Mouse (Mus musculus) c-Kit-positive CD71-negative TER-119-negative erythroid progenitor cells, embryonic 14.5 days (primary cell): ENCODE measurements around the gene Pfn4.
"Not testable (repeated sequence)": the region's sequence is repeated elsewhere in the genome, so short reads cannot be mapped to it uniquely, and the experiment has no call there.

ENCODE experiments used
- DNase-seq: peaks from one replicate; pipeline ENCODE4 v3.0.0-alpha.2; 2013; ENCODE audit warnings: low read depth

Pfn4 gene

DNA sequence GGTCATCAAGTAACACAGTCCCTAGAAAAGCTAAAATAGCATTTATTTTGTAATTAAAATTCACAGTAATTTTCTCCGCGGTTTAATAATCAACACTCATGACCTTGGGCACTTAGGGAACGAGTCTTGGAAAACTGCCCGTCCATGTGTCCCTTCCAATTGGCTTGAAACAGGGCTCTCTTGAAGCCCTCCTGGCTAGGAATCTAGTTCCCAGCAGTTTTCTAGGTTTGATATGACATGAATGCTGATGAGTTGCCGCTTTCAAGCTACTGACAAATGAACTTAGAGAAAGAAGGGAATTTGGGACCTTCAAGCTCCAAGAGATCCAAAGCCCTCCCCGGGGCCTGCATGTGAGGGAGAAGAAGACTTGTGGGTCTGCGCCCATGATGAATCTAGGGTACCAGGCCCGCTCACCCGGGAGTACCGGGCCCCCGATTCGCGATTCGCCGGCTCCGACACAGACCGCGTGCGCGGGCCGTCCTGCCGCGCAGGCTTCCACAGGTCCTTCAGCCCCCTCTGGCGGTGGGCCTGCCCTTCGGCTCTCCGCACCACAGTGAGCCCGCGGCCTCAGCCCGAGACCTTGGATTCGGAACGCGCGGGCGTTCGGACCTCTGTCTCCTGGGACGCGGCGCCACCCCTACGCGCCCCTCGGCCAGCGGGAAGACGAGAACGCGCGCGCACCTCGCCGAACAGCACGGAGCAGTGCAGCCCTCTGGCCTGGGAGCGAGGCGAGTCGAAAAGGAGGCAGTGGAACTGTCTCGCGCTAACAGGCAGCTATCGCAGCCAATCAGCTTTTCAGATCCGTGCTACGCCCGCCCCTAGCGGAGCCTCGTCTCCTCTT is at the start of gene Pfn4, which contains the start of gene Fam228b:
Gene Pfn4, plus strand, starts transcription at position 531 of the 841 bp plus-strand sequence.
Gene Fam228b, minus strand, starts transcription at position 776 of the 841 bp plus-strand sequence.
- DNase-seq = peak; percentile 82

DNA sequence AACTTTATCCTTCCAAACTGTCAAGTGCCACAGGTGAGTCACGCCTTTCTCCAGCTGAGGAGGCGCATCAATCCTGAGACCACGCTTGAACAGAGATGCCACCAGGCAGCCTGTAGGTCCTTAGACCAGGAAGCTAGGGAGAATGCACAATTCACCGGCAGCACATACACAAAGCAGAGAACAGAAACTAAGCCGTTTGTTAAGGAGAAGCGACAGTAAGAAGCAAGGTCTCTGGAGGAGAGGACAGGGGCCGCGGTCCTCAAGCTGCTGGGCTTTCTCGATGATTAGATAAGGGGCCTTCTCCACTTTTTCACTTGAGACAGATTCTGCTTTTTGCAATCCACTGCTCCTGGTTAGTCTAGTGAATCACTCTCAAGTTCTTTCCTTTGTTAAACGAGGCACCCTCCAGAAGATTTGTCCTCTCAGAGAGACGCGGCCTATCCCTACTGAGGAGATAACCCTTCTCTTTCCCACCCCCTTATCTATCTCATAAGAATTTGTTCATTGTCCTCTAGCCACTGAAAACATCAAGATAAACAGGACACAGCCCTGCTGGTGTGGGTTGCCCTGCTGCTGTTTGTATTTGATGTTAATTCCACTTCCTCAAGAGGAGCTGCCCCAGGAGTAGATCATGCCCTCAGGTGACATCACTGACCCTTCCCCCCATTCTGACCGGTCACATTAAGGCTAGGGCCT is 49.6 kb upstream of the Pfn4 start:
- DNase-seq = no peak

DNA sequence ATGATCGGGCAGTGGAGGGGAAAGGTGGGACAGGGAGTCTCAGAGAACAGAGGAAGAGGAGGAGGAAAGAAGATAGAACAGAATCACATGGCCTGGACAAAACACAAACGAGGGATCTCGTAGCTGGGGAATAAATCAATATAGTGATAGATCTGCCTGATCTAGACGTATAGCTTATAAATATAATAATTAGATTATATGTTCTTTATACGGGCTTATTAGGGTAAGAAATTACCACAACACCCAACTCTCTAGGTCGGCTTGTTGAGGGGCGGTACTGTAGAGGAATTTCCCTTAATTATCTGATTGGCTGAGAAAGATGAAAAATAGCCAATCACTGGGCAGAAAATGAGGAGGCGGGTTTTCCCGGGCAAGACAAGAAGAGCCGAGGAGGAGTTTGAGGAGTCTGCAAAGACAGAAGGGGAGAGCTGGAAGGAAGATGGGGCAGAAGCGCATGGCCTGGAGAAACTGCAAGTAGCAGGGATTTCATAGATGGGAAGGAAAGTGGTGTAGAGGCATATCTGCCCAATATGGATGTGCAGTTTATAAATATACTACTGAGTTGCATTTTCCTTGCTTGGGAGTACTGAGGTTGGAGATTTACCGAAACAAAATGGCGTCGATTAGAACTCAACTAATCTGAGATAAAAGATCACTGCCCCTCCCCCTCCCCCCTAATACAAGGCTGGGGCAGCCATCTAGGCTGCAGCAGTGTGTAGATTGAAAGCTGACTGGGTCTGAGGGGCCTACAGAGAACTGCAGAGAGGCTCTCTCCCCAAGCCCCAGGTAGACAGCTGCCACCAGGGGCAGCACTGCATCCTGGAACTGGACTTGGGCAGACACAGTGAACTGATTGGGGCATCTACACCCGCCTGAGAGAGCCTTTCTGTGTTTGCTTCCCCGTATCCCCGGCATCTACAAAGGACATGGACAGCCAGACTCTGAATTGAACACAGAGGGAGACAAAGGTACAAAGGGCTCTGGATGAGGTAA is 48.8 kb upstream of the Pfn4 start:
- DNase-seq = no peak

DNA sequence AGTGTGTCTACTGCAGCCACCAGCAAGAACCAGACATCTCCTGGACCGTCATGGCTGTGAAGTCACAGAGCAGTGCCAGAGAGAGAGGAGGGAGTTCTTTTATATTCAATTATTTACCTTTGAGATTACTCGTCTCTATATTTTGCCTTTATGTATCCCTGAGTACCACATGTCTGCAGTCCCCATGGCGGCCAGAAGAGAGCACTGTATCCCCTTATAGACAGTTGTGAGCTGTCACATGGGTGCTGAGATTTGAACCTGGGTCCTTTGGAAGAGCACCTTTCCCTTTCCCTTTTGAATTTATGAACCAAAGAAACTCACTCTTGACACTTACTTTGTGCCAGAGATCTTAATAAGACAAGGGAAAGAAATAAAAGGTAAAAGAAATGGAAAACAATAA is 39.7 kb upstream of the Pfn4 start:
- DNase-seq = no peak

DNA sequence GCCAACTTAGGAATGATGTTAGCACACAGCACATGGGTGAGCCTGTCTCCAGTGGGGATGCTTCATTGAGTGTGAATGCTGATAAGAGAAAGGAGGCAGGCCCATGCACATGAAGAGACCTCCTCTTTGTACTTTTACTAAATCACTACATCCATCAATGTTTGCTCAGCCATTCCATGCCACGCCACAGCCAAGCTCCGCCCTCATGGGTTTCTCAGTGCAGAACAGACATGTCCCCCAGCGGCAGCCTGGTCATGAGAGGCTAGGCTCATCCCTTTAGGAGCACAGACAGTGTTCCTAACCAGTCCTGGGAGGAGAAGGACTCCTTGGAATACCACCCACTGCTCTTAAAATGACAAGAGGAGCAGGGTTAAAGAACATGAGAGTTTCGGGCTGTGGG is 37.2 kb upstream of the Pfn4 start:
- no peak for DNase-seq

- no peak for DNase-seq
These were observed 36.5 kb upstream of the Pfn4 start for GRCm38 (mm10) chr12:4732332-4732731.

- no peak for DNase-seq
These were observed 30.7 kb upstream of the Pfn4 start, which contains the start of gene Fam228a for GRCm38 (mm10) chr12:4738031-4738576. Gene Fam228a (minus strand): TSS chr12:4738430.

- DNase-seq = no peak
These were observed 28.0 kb upstream of the Pfn4 start for GRCm38 (mm10) chr12:4740823-4741222.

GRCm38 (mm10) chr12:4742183-4742582 is 26.6 kb upstream of the Pfn4 start:
- no peak for DNase-seq

DNA sequence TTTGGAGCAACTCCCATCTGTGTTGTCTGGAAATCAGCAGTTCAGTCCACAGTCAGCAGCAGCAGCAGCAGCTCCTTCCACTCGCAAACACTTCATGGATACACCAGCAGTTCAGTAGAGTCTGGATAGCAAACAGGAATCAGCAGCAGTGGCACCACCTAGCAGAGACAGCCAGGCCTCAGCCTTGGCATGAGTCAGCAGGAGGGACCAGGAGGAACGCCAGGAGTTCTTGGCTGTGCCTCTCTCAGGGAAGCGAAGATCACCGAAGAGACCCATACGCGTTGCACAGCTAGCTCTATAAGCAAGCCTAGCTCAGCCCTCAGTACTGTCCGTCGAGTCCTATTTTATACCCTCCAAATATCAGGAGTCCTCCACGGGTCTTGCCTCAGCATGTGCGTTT is 24.3 kb upstream of the Pfn4 start:
- no peak for DNase-seq

- not testable (repeated sequence) for DNase-seq
These were observed 14.4 kb upstream of the Pfn4 start for GRCm38 (mm10) chr12:4754451-4754850.

DNA sequence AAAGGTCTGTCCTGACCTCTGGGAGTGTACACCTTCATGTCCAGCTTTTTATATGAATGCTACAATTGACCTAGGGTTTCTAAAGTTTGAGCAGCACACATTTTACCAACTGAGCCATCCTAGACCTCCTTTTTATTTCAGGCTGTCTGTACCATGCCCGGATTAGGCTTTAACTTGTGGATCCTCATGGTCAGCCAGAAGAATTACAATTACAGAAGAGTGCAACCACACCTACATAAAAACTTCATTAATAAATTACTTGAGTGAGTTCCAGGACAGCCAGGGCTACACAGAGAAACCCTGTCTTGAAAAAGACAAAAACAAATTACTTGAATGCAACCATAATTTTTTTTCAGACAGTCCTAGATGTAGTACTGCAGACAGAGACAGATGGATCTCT is 11.8 kb upstream of the Pfn4 start:
- DNase-seq = no peak

DNA sequence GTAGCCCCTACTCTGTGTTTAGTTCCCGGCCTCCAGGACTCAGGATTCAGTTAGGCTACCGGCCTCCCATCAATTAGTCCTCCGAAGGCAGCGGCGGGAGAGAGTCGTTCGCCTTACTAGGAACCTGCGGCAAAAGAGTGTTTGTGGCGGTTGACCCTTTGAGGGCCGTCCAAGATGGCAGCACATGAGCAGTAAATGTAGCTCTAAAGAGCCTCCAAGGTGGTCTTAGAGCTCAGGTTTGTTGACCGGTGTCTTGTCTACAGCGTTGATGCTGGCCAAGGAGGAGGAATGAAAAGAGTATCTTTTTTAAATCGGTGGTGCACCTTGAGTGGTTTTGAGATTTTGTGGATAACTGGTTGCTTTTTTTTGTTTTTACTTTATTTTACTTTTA is 506 bp downstream of the Pfn4 start:
- no peak for DNase-seq

DNA sequence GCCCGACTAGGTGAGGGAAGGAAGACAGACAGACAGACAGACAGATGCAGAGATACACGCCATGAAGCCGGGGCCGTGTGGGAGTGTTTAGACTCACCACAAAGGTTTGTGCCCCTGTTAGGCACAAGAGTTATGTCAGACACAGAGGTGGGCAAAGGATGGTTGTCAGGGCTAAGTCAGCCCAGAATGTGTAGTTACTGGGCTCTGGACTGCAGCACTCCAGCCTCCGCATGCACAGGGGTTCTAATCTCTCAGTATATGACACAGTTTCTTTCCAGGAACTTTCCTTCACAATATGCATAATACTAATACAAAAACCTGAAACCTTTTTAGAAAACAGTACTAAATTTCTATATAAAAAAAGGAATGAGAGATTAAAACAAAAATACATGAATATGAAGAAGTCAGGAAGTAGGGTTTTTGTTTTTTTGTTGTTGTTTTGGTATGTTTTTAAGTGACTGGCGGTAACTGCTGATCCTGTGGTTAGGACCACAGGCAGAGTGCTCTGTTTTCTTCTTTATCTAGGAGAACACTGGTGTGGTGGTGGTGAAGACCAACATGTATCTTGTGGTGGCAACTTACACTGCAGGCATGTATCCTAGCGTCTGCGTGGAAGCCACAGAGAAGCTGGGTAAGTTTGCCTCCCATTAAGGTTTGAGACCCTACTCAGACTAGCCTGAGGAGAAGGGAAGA is 6.2 kb downstream of the Pfn4 start:
- DNase-seq = no peak

- DNase-seq = no peak
These were observed 6.7 kb downstream of the Pfn4 start for GRCm38 (mm10) chr12:4775588-4775949.

DNA sequence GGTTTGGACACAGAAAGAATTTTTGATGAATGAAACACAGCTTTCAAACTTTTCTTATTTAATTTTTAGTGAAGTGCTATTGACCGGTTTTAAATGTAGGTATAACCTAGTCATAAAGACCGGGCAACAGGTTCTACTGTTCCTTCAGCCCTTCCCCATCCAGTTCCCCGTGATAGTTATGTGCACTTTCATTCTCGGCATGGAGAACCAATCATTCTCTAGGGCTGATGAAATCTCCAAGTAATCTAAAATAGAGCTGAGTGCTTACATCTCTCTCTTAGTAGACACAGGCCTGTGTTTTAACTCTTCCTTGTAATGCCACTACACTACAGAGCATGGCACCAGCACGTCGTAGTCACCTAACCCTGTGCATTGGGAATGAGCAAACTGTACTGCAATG is 8.9 kb downstream of the Pfn4 start:
- no peak for DNase-seq

DNA sequence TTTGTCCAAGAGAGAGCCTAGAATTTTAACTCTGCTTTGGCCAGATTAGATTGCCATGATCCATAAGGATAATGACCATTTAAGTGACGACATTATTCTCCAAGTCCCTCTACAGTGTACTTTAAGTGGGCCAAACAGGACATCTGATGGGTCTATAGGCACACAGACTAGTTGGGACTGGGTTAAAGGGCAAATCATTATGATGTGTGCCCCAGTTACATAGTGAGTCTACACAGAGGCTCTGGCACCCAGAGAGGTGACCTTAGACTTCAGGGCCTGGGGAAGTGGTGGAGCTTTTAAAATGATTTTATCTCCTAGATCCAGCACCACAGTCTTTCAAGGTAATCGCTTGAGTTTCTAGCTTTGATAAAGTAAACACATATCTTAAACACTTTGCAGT is 11.4 kb downstream of the Pfn4 start:
- DNase-seq = no peak

DNA sequence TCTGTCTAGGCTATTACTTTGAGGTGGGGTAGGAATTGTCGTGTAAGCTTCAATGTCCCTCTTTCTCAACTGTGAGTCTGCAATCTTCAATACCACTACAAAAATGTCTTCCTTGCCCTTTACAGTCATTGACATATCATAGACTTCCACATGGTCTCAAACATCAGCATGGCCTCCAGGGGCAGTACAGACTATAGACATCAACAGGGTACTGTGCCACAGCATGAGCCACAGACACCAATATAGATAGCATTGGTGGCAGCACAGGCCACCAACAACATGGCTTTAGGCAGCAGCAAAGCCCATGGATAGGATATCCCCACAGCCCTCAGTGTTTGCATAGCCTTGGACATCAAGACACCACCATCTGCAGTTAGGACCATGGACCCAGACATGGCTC is 12.4 kb downstream of the Pfn4 start:
- DNase-seq = no peak

DNA sequence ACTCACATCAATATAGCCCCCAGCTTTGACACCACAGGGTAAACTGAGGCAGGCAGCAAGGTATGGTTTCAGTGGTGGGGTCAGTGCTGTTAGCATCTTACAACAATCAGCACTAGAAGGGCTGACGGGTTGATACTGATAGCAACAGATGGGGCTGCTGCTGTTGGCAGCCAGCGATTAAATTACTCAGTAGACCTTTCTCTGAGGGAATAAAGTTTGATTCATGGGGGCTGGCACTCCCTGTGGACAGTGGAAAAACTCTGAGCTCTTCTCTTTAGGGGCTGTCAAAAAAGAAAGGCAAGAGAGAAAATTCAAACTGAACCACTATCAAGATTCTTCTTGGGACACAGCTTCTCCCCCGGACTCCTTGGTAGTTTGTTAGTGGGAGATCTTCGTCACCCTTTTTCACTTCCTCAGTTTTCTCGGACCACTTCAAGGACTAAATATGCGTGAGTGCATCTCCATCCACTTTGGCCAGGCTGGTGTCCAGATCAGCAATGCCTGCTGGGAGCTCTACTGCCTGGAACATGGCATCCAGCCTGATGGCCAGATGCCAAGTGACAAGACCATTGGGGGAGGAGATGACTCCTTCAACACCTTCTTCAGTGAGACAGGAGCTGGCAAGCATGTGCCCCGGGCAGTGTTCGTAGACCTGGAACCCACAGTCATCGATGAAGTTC is 13.0 kb downstream of the Pfn4 start:
- DNase-seq = not testable (repeated sequence)

- DNase-seq = no peak
These were observed 14.8 kb downstream of the Pfn4 start for GRCm38 (mm10) chr12:4783598-4783997.

- no peak for DNase-seq
These were observed 15.6 kb downstream of the Pfn4 start for GRCm38 (mm10) chr12:4784466-4784865.
